Mouse (Mus musculus): Measurements from ENCODE around the gene Abhd8.

Abhd8 gene

GRCm38 (mm10) chr8:71477196-71477845 lies 13.9 kb upstream of the Abhd8 start:
- peak; percentile 47 for DNase-seq (ENCODE audit: low spot score)

DNA sequence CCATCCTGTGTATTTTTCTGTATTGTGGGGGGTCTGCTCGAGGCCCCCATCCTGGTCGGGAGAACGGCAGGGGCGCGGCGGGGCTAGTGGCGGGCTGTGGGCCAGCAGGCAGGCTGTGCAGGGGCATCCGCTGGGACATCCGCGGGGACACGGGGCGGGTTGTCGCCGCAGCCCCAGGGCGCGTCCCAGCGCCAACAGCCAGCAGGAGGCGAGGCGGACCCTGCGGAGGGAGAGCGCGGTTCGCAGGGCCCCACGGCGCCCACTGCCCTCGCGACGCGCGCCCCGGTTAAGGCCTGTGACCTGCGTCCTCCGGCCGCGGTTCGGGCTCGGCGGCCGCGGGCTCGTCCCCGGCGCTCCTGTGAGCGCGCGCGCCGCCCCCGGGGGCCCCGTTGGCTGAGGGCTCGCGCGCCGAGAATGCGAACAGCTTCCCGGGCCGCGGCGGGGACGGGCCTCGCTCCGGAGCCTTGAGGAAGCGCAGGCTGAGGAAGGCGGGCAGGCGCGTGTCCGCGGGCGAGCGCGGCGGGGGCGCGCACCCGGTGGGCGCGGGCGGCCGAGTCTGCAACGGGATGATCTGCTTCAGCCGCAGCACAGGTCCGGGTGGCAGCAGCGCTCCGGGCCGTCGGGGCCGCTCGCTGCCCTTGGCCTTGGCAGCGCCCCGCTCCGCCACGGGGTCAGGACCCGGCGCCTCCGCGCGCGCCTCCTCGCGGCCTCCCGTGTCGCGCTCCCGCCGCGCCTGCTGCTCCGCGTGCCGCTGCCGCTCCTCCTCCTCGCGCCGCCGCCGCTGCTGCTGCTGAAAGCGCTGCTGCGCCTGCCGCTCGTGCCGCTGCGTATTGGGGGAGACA lies 12.9 kb upstream of the Abhd8 start:
- DNase-seq (ENCODE audit: low spot score) = peak; percentile 65

DNA sequence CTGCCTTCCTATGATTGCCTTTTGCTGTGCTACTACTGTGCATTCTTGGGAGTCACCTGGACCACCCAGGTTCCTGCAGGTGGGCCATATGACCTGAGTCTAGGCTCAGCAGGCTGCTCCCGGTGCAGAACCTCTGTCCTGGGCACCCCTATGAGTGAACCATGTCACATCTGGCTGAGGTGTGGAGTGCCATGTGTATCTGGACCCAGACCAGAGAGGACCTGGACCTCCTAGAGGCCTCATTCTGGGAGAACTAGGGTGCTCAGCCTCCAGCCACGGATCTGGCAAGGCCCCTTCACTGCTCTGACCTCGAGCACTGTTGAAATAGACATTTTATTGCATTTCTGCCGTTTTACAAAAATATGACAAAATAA lies 12.2 kb upstream of the Abhd8 start:
- no peak for DNase-seq (ENCODE audit: low spot score)

- no peak for DNase-seq (ENCODE audit: low spot score)
Observed at GRCm38 (mm10) chr8:71474785-71475701, 11.6 kb upstream of the Abhd8 start.

- DNase-seq (ENCODE audit: low spot score) = no peak
Observed at GRCm38 (mm10) chr8:71474344-71474743, 10.9 kb upstream of the Abhd8 start.

DNA sequence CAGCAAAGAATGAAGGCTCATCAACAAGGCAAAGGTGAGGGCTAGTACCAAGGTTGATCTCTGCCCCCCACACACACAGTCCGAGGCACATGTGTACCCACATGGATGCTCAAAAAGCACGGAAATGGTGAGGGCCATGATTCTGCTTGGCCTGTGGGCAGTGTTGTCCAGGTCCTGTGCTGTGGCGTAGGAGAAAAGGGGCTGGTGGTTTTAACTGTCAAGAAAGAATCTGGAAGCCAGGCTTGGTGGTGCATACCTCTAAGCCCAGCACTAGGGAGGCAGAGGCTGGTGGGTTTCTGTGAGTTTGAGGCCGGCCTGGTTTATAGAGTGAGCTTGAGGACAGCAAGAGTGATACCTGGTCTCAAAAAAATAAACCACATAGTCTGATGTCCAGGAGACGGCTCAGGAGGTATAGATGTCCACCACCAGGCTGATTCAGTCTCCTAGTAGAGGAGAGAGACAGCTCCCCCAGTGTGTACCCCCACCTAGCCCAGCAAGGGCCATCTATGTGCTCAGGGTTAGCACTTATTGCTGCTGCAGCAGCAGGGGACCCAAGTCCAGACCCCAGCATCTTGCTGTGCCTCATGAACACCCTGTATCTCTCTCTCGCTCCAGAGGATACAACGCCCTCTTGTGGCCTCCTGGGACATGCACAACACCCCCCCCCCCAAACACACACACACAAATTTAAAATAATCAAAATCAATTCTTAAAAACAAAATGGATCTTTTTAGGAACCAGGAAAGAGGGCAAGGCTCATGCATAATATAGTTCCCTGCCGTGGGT lies 9.3 kb upstream of the Abhd8 start:
- no peak for DNase-seq (ENCODE audit: low spot score)

GRCm38 (mm10) chr8:71471861-71472260 lies 8.4 kb upstream of the Abhd8 start:
- no peak for DNase-seq (ENCODE audit: low spot score)

DNA sequence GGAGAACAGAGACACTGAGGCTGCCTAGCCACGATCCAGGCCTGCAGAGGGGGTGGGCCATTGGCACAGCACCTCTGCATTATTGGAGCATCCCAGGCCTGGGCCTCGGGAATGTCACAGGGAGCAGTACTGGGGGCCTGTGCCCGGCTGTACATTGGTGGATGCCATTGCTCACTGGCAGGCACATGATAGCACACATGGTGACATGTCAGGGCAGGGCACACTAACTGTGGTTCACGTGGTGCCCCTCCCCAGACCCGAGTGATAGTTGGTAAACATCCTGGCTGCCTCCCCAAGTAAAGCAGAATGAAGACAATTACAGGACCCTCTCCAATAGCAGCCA lies 7.4 kb upstream of the Abhd8 start:
- no peak for DNase-seq (ENCODE audit: low spot score)

- DNase-seq (ENCODE audit: low spot score) = no peak
Observed at GRCm38 (mm10) chr8:71470146-71470912, 6.9 kb upstream of the Abhd8 start.

GRCm38 (mm10) chr8:71469411-71469810 lies 6.0 kb upstream of the Abhd8 start:
- no peak for DNase-seq (ENCODE audit: low spot score)

DNA sequence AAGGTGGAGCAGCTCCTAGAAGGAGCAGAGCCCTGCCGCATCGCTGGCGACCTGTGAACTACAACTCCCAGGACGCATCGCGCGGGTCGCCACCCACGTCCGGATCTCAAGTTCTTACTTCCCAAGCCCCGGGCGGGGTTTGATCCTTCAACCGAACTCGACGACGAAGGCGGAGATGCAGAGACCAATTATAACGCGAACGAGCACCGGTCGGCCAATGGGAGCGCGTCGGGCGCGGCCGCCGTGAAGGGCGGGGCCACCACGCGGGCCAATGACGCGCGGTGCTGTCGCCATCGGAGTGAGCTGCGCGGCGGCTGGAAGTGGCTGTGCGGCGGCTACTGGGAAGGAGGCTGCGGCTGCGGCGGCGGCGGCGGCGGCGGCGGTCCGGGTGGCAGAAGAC lies 5.5 kb upstream of the Abhd8 start, which contains the start of gene Dda1:
TSS of gene Dda1 (plus strand) at position 284 of the 400 bp plus-strand sequence.
- DNase-seq (ENCODE audit: low spot score) = peak; percentile 99

DNA sequence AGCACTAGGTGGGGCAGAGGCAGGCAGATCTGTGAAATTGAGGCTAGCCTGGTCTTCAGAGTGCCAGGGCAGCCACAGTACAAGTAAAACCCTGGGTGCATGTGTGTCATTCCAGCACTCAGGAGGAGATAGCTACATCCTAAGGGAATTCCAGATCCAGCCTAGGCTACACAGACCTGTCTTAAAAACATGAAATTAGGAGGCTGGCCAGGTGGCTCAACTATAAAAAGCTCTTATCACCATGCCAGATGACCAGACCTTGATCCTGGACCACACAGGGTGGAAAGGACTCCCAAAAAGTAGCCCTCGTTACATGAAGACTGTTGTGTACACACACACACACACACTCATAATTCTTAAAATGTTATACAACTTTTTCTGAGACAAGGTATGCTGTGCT lies 4.5 kb upstream of the Abhd8 start:
- no peak for DNase-seq (ENCODE audit: low spot score)

- no peak for DNase-seq (ENCODE audit: low spot score)
Observed at GRCm38 (mm10) chr8:71467201-71467600, 3.7 kb upstream of the Abhd8 start.

- DNase-seq (ENCODE audit: low spot score) = no peak
Observed at GRCm38 (mm10) chr8:71466198-71466597, 2.7 kb upstream of the Abhd8 start.

DNA sequence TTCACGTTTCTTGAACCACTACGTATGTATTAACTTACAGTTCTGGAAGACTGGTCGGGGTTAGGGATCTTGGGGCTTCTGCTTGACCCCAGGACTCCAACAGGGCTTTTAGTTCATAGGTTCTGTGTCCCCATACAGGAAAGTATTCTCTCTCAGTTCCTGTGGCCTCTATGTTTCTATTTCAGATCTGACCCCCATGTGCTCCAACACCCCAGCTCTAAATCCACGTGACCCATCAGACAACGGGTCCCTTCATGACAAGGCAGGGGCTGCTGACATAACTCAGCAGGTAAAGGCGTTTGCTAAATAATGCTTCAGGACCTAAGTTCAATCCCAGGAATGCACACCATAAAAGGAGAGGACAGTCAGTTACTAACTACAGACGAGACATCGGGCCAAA lies 2.3 kb upstream of the Abhd8 start:
- DNase-seq (ENCODE audit: low spot score) = no peak

DNA sequence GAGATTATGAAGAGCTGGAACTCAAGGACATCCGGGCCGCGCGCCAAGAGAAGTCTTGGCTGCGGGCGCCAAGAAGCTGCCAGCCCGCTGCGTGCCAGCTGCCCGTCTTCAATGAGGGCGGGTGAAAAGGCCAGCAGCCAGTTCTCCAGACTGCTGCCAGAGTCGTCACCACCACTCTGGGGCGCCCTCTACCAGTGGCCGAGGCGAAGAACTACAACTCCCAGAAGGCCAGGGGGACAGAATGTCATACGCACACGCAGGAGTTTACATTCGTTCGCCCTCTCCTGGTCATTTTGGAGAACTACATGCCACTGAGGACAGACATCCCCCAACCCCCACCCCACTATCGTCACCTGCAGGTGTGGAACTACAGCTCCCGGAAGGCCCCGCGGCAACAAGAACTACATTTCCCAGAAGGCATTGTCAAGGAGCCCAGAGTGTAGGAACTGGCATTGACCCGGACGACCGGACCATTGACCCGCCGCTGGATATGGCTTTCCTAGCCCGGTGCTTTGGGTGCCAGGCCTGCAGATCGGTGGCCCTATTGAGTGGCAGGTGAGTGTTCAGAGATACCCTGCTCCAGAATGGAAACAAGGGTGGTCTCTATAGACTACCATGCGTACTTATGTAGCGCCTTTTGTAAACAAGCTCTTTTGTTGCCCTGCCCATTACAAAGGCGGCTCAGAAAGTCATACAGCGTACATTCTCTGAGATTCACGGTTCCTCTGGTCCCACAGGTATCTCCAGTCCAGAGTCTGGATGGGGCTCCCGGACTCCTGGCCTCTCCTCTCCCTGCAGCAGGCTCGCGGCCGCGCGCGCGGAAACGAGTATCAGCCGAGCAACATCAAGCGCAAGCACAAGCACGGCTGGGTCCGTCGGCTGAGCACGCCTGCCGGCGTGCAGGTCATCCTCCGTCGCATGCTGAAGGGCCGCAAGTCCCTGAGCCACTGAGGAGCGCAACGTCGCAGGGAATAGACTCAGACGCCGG lies 1.4 kb upstream of the Abhd8 start, which contains the start of gene Mrpl34:
TSS of gene Mrpl34 (plus strand) at position 447 of the 988 bp plus-strand sequence.
- DNase-seq (ENCODE audit: low spot score) = peak; percentile 100

GRCm38 (mm10) chr8:71462786-71463185 lies 669 bp downstream of the Abhd8 start:
- no peak for DNase-seq (ENCODE audit: low spot score)

DNA sequence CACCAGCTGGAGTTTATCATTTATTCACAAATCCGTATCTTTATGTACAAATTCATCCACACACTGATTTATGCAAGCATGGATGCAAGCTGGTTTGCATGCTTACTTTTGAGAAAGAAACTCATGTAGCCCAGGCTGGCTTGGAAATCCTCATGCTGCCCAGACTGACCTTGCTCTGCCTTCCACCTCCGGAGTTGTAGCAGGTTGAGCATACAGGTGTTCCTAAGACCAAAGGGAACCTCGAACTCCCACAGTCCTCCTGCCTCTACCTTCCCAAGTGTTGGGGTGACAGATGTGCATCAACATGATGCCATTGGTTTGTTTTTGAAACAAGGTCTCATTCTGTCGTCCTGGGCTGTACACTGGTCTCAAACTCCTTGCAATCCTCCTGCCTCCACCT lies 1.3 kb downstream of the Abhd8 start:
- DNase-seq (ENCODE audit: low spot score) = no peak

DNA sequence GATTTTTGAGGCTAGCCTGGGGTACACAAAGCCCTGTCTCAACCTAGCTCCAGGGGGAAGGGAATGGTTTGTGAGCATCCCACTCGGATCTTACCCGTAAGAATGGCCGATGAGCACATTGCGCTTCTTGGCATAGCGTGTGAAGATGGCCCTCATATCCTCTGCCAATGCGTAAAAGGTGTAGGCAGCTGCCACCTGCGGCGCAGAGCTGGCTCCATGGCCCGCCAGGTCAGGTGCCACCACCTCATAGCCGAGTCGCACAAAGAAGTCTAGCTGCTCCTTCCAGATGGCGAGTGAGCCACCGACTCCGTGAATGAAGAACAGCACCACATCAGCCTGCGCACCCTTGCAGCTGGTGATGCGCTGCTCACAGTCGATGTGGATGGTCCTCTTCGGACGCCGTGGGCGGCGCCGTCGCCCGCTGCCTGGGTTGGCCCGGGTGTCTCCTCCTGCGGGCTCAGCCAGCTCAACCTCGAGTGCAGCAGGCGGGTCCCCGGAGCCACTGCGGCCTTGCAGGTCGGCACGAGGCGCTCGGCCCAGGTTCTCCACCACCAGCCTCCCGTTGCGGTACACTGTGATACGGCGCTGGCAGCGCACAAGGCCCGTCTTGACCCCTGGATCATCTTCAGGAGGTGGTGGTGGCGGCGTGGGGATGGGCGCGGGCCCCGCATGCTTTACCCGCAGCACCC lies 2.2 kb downstream of the Abhd8 start:
- DNase-seq (ENCODE audit: low spot score) = no peak

Measured in c-Kit-positive CD71-positive TER-119-positive erythroid progenitor cells, embryonic 14.5 days (primary cell).